Mouse (Mus musculus): ENCODE results near the gene Sdhaf2.
"Not testable (repeated sequence)": the region's sequence is repeated elsewhere in the genome, so short reads cannot be mapped to it uniquely, and the experiment has no call there.

Sdhaf2 gene

GRCm38 (mm10) chr19:10525910-10526309 lies at the start of gene Sdhaf2:
Gene Sdhaf2 (minus strand): TSS chr19:10526142.
- peak; percentile 12 for DNase-seq (ENCODE audit: low read depth)

DNA sequence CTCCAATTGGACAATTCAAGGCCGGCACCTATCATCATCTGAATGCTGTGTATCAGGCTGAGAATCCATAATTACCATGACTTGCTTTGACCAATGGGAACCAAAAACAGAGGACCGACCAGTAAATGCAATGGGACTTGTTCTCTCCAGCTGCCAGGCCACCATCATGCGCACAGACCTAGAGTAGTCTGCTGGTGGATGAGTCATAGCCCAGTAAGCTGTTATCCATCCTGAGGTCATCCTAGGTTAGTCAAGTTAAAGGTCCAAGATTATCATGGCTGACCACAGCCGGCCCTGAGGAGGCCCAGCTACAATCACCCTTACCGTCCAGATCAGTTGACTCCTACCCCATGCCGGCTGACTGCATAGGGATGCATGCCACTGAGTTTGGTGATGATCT lies 43.7 kb upstream of the Sdhaf2 start:
- no peak for DNase-seq (ENCODE audit: low read depth)

DNA sequence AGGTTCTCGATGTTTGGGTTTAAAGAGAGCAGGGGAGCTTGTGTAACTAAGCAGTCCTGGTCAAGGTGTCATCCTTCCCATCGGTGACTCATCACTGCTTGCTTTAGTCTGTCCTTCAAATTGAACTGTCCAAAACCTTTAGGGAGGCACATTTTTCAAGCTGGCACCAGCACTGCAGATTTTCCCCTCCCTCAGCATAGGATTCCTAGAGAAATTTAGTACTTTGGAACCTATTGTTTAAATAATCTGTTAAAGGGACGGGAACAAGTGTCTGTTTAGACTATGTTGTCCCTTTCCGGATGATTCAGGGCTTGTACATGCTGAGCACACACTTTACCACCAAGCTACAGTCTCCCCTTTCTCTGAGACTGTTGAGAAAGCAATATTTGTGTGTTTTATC lies 39.3 kb upstream of the Sdhaf2 start:
- DNase-seq (ENCODE audit: low read depth) = no peak

GRCm38 (mm10) chr19:10564278-10564677 lies 38.3 kb upstream of the Sdhaf2 start:
- no peak for DNase-seq (ENCODE audit: low read depth)

GRCm38 (mm10) chr19:10562351-10562750 lies 36.4 kb upstream of the Sdhaf2 start:
- no peak for DNase-seq (ENCODE audit: low read depth)

DNA sequence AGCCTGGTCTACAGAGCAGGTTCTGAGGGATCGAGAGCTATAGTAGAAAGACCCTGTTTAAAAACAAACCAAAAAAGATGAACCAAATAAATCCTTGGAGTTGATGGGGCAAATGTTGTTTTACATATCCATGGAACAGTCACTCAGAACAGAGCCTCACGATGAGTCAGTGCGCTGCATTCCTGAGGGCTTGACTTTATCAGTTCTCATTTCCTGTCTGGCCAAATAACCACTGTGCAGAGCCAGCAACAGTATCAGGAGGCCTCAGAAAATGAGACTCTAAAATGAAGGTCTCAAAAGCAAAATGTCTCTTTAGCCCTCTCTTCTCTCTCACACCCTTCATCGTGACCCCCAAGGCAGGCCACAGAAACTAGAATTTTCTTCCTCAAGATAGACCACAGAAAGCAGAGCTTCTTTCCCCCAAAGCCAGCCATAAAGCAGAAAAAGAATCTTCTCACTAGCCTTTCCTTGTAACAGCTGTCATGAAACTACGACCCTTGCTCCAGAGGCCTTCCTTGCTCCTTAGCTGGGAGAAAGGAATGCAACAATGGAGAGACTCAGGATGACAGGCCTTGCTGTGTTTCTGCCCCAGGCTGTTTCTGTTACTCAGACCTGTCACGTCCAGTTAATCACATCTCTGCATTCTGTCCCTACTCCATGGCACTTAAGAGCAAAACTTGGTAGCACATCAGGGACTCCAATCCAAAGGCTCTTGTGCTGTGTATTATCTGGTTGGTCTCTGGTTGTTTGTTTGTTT lies 35.8 kb upstream of the Sdhaf2 start:
- no peak for DNase-seq (ENCODE audit: low read depth)

- no peak for DNase-seq (ENCODE audit: low read depth)
Measured at GRCm38 (mm10) chr19:10560108-10560507, 34.2 kb upstream of the Sdhaf2 start.

DNA sequence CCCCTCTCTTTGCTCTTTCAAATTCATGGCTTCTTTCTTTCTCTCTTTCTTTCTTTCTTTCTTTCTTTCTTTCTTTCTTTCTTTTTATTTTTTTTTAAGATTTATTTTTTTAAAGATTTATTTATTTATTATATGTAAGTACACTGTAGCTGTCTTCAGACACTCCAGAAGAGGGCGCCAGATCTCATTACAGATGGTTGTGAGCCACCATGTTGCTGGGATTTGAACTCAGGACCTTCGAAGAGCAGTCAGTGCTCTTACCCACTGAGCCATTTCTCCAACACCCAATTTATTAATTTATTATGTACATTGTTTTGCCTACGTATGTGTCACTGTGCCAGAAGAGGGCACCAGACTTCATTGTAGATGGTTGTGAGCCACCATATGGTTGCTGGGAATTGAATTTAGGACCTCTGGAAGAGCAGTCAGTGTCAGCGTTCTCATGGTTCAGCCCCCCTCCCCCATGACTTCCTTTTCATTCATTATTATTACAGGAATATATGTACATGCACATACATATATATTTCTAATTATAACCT lies 32.0 kb upstream of the Sdhaf2 start:
- not testable (repeated sequence) for DNase-seq (ENCODE audit: low read depth)

- DNase-seq (ENCODE audit: low read depth) = no peak
Measured at GRCm38 (mm10) chr19:10557430-10557829, 31.5 kb upstream of the Sdhaf2 start.

DNA sequence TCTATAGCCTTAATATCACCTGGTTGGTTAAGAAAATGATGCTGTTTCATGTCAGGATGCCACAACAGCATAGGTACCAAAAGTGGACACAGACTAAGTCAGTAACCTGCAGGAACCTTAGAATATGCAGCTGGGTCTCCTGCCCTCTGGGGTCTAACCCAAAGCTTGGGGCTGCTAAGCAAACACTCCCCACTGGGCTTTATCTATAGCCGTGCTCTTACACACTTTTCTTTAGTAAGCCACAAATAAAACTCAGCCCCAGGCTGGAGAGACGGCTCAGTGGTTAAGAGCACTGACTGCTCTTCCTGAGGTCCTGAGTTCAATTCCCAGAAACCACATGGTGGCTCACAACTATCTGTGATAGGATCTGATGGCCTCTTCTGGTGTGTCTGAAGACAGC lies 31.1 kb upstream of the Sdhaf2 start:
- DNase-seq (ENCODE audit: low read depth) = no peak

- DNase-seq (ENCODE audit: low read depth) = no peak
Measured at GRCm38 (mm10) chr19:10555624-10556510, 29.9 kb upstream of the Sdhaf2 start, which contains the start of gene Tmem216. Gene Tmem216 (minus strand): TSS chr19:10556238.

DNA sequence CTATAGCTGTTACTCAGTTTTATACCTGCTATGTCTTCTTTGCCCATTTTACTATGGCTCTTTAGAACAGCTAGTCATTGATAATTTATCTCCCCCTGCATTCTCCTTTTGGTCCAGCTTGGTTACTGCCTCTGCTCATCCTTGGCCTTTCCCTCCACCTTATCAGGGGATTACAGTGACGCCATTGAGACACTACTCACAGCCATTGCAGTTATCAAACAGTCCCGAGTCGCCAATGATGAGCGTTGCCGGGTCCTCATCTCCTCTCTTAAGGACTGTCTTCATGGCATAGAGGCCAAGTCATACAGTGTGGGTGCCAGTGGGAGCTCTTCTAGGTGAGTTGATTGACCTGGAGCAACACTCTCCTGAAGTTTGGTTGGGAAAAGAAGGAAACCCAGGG lies 13.5 kb upstream of the Sdhaf2 start:
- DNase-seq (ENCODE audit: low read depth) = no peak

GRCm38 (mm10) chr19:10530082-10530481 lies 4.1 kb upstream of the Sdhaf2 start:
- no peak for DNase-seq (ENCODE audit: low read depth)

- DNase-seq (ENCODE audit: low read depth) = peak; percentile 54
Measured at GRCm38 (mm10) chr19:10525106-10525901, 638 bp downstream of the Sdhaf2 start, which contains the start of gene Cpsf7. Gene Cpsf7 (plus strand): TSS chr19:10525266.

GRCm38 (mm10) chr19:10524784-10525105 lies 1.2 kb downstream of the Sdhaf2 start:
- DNase-seq (ENCODE audit: low read depth) = no peak

GRCm38 (mm10) chr19:10523483-10524080 lies 2.4 kb downstream of the Sdhaf2 start:
- no peak for DNase-seq (ENCODE audit: low read depth)

DNA sequence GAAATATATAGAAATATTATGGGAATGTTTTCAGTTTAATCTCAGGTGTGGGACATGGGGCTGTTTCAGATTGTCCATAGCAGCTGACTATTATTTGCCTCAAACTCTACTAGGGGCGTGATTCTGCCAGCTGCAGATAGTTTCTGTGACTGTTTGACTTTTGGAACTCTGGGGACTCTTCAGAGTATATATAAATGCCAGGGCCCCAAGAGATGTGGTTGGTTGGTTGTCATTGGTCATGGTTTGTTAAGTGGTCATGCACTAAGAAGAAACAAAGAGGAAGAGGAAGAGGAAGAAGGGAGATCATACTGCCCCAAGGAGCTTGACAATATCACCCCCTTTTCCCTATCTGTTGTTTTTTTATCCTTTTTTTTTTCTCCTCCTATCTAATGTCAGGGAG lies 4.0 kb downstream of the Sdhaf2 start:
- DNase-seq (ENCODE audit: low read depth) = no peak

- no peak for DNase-seq (ENCODE audit: low read depth)
Measured at GRCm38 (mm10) chr19:10520355-10520754, 5.6 kb downstream of the Sdhaf2 start.

DNA sequence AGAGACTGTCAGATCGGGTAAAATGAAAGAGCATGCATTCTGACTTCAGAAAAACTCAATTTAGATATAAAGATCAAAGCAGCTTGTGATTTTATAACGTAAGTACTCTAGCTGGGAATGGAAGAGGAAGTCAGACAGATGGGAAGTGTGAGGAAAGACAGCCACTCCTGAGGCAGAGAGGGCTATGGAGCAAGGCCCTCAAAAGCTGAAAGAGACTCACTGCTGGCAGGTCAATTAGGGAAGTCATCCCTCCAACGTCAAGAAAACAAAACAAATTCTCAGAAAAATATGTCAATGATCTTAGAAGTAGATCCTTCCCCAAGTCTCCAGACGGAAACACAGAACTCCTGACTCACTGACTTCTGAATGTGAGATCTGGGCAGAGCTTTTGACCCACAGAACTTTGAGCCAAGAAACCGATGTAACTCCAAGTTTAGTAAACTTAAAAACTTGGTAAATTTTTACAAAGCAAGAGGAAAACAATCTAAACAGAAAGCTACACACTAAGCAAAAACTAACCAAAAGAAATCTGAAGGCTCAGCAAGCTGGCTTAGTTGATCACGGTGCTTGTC lies 15.1 kb downstream of the Sdhaf2 start:
- DNase-seq (ENCODE audit: low read depth) = peak; percentile 54

GRCm38 (mm10) chr19:10502571-10502970 lies 23.4 kb downstream of the Sdhaf2 start:
- DNase-seq (ENCODE audit: low read depth) = no peak

- DNase-seq (ENCODE audit: low read depth) = no peak
Measured at GRCm38 (mm10) chr19:10500581-10500980, 25.4 kb downstream of the Sdhaf2 start.
